Mouse (Mus musculus) midbrain, embryonic 10.5 days (tissue): ENCODE measurements around the gene Ms4a4b. TPM values are rescaled to one million over a fixed set of nuclear protein-coding genes. Genes with fewer than 3 reads are reported as not detected.
"Not testable (repeated sequence)": the region's sequence is repeated elsewhere in the genome, so short reads cannot be mapped to it uniquely, and the experiment has no call there.

Experiments
- DNase-seq: peaks from one replicate; pipeline ENCODE4 v3.0.0-alpha.2; 2017; ENCODE audit warnings: low spot score
- H3K27ac ChIP-seq: fragments of 300-500 bp; sonication (generic); replicated peaks from 2 replicates; pipeline ENCODE4 v1.5.1; 2016; ENCODE audit warnings: mild to moderate bottlenecking
- H3K27me3 ChIP-seq: fragments of 300-500 bp; sonication (generic); 2 replicates; pipeline ENCODE4 v1.6.1; 2016; ENCODE audit warnings: low read depth, mild to moderate bottlenecking; ENCODE audit not compliant: poor library complexity, severe bottlenecking
- H3K36me3 ChIP-seq: fragments of 300-500 bp; sonication (generic); 2 replicates; pipeline ENCODE4 v1.6.1; 2016; ENCODE audit warnings: mild to moderate bottlenecking, moderate library complexity
- H3K4me1 ChIP-seq: fragments of 300-500 bp; sonication (generic); 2 replicates; pipeline ENCODE4 v1.6.1; 2016
- H3K4me3 ChIP-seq: fragments of 300-500 bp; sonication (generic); 2 replicates; pipeline ENCODE4 v1.5.1; 2016; ENCODE audit warnings: mild to moderate bottlenecking, moderate library complexity
- H3K9me3 ChIP-seq: fragments of 300-500 bp; sonication (generic); replicated peaks from 2 replicates; pipeline ENCODE4 v1.6.1; 2016; ENCODE audit warnings: mild to moderate bottlenecking
- WGBS: fragments of 180-500 bp; shearing (Covaris S2); methylation state at CpG from one replicate; pipeline ENCODE4 v1.1.7; 2016; 5-methylcytosine and 5-hydroxymethylcytosine counted together
- polyA plus RNA-seq: library from polyadenylated mRNA; unstranded; fragments of >200 nt; fragmentation: Nextera tagmentation; extraction: Ambion mirVana; gene quantifications from 2 replicates; pipeline ENCODE4 v1.2.1, GENCODE M21; 2016

Ms4a4b gene
- polyA plus RNA-seq, 1 experiment from 2014 or later, result not detected

DNA sequence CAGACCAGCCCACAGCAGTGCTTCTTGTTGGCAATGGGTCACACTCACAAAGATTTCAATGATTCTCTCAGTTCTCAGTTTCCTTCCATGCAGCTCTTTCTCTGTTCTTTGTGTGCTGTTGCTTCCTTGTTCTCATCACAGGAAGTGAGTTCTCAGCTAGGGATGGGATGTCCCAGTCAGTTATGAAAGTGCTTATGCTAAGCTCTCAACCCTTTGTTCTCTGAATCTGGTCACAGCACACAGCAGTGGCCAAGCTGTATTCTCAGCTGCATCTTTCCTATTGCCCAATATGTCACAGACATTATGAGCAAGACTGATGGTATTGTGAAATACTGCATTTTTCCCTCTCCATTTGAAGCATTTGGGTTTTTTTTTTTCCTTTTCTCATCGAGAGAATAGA lies 21.4 kb downstream of the Ms4a4b start:
- not testable (repeated sequence) for H3K27ac ChIP-seq, H3K9me3 ChIP-seq, H3K4me1 ChIP-seq, H3K27me3 ChIP-seq, H3K36me3 ChIP-seq, DNase-seq, H3K4me3 ChIP-seq
- 33% methylated on average over 1 of the region's 1 CpGs for WGBS

DNA sequence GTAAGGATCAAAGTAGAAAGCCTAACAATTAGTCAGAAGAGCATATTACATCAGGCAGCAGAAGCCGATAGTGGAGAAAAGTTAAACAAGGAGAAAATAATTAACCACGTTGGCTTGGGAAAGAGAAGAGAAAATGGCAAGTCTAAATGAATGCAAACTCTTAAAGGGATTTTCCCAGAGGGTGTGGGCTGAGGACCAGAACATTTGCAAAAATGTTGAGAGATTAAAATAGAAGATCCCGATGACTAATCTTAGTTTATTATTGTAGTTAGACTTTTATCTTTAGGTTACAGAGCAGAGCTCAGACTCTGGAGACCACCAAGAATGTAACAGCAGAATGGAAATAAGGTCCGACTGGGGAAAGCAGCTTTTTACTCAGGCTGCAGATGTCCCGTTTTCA lies 23.1 kb downstream of the Ms4a4b start:
- DNase-seq, result no peak
- H3K27me3 ChIP-seq, result no peaks in the 10 kb centered on the region
- H3K4me3 ChIP-seq, result no peak overlapping the region
- no peak overlapping the region for H3K27ac ChIP-seq
- H3K4me1 ChIP-seq, result no peaks in the 10 kb centered on the region
- no peaks in the 10 kb centered on the region for H3K9me3 ChIP-seq
- 81% methylated on average over 5 of the region's 5 CpGs for WGBS
- H3K36me3 ChIP-seq, result no peaks in the 10 kb centered on the region

DNA sequence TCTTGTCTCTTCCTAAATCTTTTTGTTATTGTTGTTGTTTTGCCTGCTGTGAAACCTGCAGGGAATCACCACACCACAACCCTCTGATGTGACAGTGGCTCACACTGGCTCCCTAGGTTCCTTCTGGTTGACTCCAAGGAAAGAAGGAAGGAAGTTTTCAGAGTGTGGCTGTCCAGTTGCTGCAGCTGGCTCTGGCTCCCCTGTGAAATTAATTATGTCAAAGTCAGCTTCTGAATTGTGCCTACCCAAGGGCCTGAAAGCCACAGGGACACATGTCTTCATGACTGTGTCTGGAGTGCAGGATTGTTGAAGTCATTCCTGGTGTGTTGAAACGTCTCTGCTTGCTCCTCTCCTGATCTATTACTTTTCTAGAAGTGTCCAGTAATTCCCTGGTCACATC lies 25.0 kb downstream of the Ms4a4b start:
- not testable (repeated sequence) for H3K36me3 ChIP-seq, H3K4me1 ChIP-seq, DNase-seq, H3K9me3 ChIP-seq, H3K27me3 ChIP-seq, H3K27ac ChIP-seq, H3K4me3 ChIP-seq
- WGBS, result 71% methylated on average over 1 of the region's 1 CpGs

DNA sequence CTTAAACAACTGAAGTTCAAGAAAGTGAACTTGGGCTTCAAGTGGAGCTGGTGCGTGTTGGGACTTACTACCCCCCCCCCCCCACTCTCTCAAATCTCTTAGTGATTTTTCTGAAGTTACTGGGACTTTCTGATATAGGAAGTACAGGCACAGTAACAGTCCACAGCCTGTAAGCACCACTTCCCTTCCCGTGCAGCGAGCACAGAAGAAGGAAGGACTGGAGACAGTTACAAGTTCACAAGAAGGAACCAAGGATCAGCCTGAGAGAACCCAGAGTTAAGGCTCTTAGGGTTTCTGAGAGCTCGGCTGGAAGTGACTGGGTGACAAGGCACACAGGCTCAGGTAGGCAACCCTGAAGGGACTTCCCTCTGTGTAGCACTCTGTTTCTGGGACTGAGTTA lies 25.9 kb downstream of the Ms4a4b start, which contains the start of gene Ms4a6c:
Gene Ms4a6c, plus strand, starts transcription at position 152 of the 400 bp plus-strand sequence.
- H3K9me3 ChIP-seq, H3K36me3 ChIP-seq, DNase-seq, H3K27ac ChIP-seq, H3K4me1 ChIP-seq, H3K27me3 ChIP-seq, H3K4me3 ChIP-seq: not testable (repeated sequence)
- WGBS, result 83% methylated on average over 4 of the region's 4 CpGs

DNA sequence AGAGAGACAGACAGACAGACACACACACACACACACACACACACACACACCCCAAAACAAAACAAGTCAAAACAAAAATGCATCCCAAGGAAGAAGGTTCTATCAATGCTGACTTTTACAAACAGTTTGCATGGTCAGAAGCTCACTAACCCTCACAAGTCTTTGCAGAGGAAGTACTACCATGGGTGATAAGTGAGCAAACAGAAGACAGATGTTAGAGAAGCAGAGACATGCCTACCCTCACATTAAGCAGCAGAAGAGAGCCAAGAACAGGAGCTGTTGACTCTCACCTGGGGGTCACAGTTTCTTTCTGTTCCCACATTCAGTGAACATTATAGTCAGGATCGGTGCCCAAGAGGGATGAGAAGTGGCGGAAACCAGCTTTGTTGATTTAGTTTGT lies 36.4 kb downstream of the Ms4a4b start:
- H3K27me3 ChIP-seq, result no peaks in the 10 kb centered on the region
- H3K36me3 ChIP-seq, result no peaks in the 10 kb centered on the region
- no peak overlapping the region for H3K4me3 ChIP-seq
- WGBS, result 92% methylated on average over 2 of the region's 2 CpGs
- DNase-seq, result no peak
- no peaks in the 10 kb centered on the region for H3K9me3 ChIP-seq
- no peak overlapping the region for H3K27ac ChIP-seq
- H3K4me1 ChIP-seq, result no peaks in the 10 kb centered on the region

DNA sequence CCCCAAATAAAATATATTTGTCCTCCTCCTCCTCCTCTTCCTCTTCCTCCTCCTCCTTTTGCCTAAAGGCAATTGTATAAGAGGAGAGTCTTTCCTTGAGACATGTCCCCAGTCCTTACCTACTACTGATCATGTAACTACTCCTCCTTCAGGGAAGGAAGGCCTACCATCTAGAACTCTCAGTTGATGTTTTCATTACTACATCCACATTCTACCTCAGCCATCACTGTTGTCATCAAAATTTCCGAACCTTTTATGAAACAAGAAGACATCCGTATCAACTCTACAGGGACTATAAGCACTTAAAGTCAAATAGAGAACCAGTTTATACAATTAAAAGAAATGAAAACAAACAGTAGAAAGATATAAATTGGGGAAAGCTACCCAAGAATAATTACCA lies 39.3 kb downstream of the Ms4a4b start:
- Histone ChIP-seq H3K27ac (no peak overlapping the region), H3K4me1 (no peaks in the 10 kb centered on the region), H3K36me3 (no peaks in the 10 kb centered on the region), H3K9me3 (no peaks in the 10 kb centered on the region), H3K27me3 (no peaks in the 10 kb centered on the region), H3K4me3 (no peak overlapping the region)
- DNase-seq, result no peak
- 93% methylated on average over 2 of the region's 2 CpGs for WGBS

DNA sequence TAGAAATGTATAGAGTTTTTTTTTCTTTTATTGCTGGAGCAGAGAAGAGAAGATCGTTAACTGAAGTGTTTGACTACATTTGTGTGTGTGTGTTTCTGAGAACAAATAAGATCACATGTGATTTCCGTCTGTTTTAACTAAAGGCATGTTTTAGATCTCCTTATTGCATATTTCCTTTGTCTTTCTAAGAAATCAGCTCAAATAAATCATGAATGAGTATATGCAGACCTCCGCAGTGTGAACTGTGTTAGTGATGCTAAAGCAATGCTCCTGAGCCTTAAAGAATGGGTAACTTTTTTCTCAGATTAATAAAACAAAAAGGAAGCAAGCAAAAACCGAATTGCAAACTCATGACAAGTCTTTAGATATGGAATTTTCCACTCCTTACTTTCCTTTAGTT lies 40.6 kb downstream of the Ms4a4b start:
- Histone ChIP-seq H3K27ac (no peak overlapping the region), H3K27me3 (no peaks in the 10 kb centered on the region), H3K9me3 (no peaks in the 10 kb centered on the region), H3K4me3 (no peak overlapping the region), H3K4me1 (no peaks in the 10 kb centered on the region), H3K36me3 (no peaks in the 10 kb centered on the region)
- no peak for DNase-seq
- WGBS, result 87% methylated on average over 4 of the region's 4 CpGs

DNA sequence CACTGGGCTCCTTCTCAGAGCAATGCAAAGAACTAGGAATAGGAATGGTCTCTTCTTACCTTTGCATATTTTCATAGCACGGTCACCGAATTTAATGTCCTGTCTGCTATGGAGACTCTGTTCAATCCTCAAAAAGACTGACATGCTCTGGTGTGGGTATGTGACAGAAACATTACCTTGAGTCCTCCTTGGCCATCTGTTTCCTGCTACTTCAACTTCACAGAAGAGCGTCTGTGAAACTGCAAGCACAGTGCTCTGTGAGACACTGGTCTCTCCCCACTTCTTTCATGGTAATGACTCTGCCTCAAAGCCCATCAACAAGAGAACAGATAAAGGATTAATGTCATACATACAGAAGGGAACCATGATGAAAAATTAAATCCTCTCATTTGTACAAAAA lies 41.0 kb downstream of the Ms4a4b start:
- H3K27ac ChIP-seq, result no peak overlapping the region
- H3K36me3 ChIP-seq, result no peaks in the 10 kb centered on the region
- WGBS, result 89% methylated on average over 3 of the region's 3 CpGs
- H3K9me3 ChIP-seq, result no peaks in the 10 kb centered on the region
- DNase-seq, result no peak
- H3K27me3 ChIP-seq, result no peaks in the 10 kb centered on the region
- no peaks in the 10 kb centered on the region for H3K4me1 ChIP-seq
- H3K4me3 ChIP-seq, result no peak overlapping the region

DNA sequence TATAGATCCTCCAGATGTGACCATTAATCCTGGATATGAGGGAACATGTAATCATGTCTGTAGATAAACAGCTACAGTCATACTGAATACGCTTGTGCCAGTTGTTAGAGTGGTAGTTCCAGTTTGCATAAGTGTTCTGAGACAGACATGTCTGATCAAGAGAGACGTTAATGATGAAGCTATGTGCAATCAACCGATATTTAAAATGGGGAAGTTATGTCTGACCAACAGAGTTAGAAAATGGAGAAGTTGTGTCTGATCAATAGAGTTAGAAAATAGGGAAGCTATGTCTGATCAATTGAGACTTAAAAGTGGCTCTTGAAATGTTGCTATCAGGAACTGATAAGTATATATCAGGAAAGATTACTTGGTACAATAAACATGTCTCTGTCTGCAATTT lies 41.9 kb downstream of the Ms4a4b start:
- WGBS, result 88% methylated on average over 3 of the region's 3 CpGs
- no peak for DNase-seq
- no peaks in the 10 kb centered on the region for H3K4me1 ChIP-seq
- no peaks in the 10 kb centered on the region for H3K36me3 ChIP-seq
- no peaks in the 10 kb centered on the region for H3K27me3 ChIP-seq
- H3K4me3 ChIP-seq, result no peak overlapping the region
- no peaks in the 10 kb centered on the region for H3K9me3 ChIP-seq
- H3K27ac ChIP-seq, result no peak overlapping the region

DNA sequence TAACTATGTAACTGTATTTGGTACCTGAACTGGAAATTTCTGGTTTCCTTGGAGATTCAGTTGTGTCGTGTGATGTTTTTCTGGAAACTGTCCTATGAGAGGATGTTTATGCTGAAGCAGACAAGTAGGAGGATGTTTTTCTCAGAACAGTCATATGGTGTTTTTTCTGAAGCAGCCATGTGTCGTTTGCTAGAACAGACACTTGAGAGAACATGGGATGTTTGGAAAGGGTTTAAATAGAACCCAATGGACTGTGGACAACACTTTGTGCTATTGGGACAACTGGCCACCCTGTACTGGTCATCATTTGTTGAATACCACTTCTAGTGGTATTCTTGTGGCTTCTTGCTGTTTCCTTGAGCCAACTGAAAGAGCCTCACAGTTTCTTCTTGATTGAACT lies 42.4 kb downstream of the Ms4a4b start, which contains the start of gene Gm8369:
Gene Gm8369, plus strand, starts transcription at position 193 of the 400 bp plus-strand sequence.
- H3K4me1 ChIP-seq, result no peaks in the 10 kb centered on the region
- no peaks in the 10 kb centered on the region for H3K36me3 ChIP-seq
- no peaks in the 10 kb centered on the region for H3K27me3 ChIP-seq
- WGBS, result 88% methylated on average over 2 of the region's 2 CpGs
- DNase-seq, result no peak
- no peaks in the 10 kb centered on the region for H3K9me3 ChIP-seq
- no peak within 1 kb of the TSS for H3K4me3 ChIP-seq
- H3K27ac ChIP-seq, result no peak within 1 kb of the TSS

DNA sequence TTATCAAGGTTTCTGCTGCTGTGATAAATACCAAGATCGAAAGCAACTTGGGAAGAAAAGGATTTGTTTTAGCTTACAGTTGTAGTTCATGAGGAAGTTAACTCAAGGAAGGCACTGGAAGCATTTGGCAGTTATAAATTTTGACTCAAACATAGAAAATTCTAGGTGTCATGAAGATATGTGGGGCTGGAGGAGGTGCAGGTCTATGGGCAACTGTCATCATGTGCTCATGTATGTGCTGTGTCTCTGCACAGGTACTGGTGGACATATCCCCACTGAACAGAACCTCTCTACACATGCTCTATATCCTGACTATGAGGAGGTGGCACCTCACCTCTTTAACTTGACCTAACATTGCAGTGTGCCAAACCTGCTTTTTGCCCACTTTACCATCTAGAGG lies 43.2 kb downstream of the Ms4a4b start:
- H3K27ac ChIP-seq, result no peak overlapping the region
- H3K36me3 ChIP-seq, result no peaks in the 10 kb centered on the region
- no peaks in the 10 kb centered on the region for H3K27me3 ChIP-seq
- no peak overlapping the region for H3K4me3 ChIP-seq
- 95% methylated on average over 1 of the region's 1 CpGs for WGBS
- DNase-seq, result no peak
- no peaks in the 10 kb centered on the region for H3K4me1 ChIP-seq
- no peaks in the 10 kb centered on the region for H3K9me3 ChIP-seq

DNA sequence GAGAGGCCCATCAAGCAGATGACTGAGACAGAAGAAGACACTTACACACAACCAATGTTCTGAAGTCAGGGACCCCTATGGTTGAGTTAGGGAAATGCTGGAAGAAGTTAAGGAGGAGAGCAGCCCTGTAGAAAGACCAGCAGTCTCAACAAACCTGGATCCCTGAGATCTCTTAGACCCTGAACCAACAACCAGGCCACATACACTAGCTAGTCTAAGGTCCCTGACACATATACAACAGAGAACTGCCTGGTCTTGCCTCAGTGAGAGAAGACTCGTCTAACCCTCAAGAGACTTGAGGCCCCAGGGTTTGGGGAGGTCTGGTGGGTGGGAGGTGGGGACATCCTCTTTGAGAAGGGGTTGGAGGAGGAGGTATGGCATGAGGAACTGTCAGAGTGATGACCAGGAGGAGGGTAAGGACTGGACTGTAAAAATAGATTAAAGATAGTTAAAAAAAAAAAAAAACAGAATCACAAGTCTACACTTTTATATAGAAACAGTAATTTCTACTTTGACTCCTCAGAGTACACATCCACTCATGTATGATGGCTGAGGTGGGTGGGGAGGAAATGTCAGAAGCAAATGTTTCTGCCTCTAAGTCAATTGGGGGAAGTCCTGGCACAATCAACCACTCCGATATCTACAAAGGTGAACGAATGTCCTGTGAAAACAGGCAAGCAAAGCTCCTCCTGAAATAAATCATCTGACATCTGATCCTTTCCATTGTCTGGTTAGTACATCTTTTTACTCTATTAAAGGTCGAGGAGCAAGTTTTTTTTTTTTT lies 48.2 kb downstream of the Ms4a4b start:
- no peak overlapping the region for H3K27ac ChIP-seq
- no peaks in the 10 kb centered on the region for H3K4me1 ChIP-seq
- no peak for DNase-seq
- no peaks in the 10 kb centered on the region for H3K36me3 ChIP-seq
- H3K27me3 ChIP-seq, result no peaks in the 10 kb centered on the region
- H3K9me3 ChIP-seq, result no peaks in the 10 kb centered on the region
- no peak overlapping the region for H3K4me3 ChIP-seq
- 84% methylated on average over 4 of the region's 4 CpGs for WGBS

DNA sequence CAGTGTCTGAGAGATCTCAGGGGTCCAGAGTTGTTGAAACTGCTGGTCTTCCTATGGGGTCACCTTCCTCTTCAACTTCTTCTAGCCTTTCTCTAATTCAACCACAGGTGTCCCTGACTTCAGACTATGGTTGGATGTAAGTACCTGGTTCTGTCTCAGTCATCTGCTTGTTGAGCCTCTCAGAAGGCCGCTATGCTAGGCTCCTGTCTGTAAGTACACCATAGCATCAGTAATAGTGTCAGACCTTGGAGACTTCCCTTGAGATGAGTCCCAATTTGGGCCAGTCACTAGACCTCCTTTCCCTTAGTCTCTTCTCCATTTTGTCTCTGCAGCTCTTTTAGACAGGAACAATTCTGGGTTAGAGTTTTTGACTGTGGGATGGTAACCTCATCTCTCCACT lies 49.3 kb downstream of the Ms4a4b start:
- WGBS, result 90% methylated on average over 1 of the region's 1 CpGs
- no peak for DNase-seq
- Histone ChIP-seq H3K36me3 (no peaks in the 10 kb centered on the region), H3K27me3 (no peaks in the 10 kb centered on the region), H3K9me3 (no peaks in the 10 kb centered on the region), H3K4me3 (no peak overlapping the region), H3K4me1 (no peaks in the 10 kb centered on the region), H3K27ac (no peak overlapping the region)

DNA sequence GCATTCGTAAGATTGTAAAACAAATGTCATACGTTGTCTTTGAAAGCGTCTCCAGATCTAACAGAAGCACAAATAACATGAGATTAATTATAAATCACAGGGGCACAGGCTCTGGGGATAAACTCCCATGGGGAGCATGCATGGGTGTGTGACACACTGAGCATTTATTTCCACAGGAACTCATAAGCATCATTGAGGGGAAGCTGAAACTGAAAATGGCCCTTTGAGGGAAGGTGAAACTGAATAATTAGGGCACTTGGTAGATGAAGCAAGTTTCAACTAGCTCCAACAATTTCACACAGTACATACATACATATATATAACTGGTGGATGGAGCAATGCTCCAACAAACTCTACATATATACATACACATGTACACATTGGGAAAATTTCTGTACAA lies 51.2 kb downstream of the Ms4a4b start:
- Histone ChIP-seq H3K9me3 (no peaks in the 10 kb centered on the region), H3K27me3 (no peaks in the 10 kb centered on the region), H3K4me1 (no peaks in the 10 kb centered on the region), H3K4me3 (no peak overlapping the region), H3K27ac (no peak overlapping the region), H3K36me3 (no peaks in the 10 kb centered on the region)
- 89% methylated on average over 3 of the region's 3 CpGs for WGBS
- DNase-seq, result no peak
